Mouse (Mus musculus): Measurements from ENCODE around the gene Acap1. TPM values are rescaled to one million over a fixed set of nuclear protein-coding genes. Genes with fewer than 3 reads are reported as not detected.

Gene Acap1
- polyA plus RNA-seq, 1 experiment from 2014 or later, result 0.17 TPM

- H3K27ac ChIP-seq (replicated peaks; ENCODE audit: low read depth, low read length), result peak overlapping the region; percentile 97
- H3K4me2 ChIP-seq (ENCODE audit: low read length), result peak overlapping the region; percentile 91
- peak overlapping the region; percentile 88 for H3K4me3 ChIP-seq (replicated peaks; ENCODE audit: low read depth, low read length)
- no peaks in the 10 kb centered on the region for H3K9me3 ChIP-seq (ENCODE audit: control insufficient read depth, low read length)
- WGBS, result under 1% methylated on average over 39 of the region's 39 CpGs
- no peak for DNase-seq
- peaks cover 25% of the 10 kb centered on the region for H3K4me1 ChIP-seq (ENCODE audit: control insufficient read depth, insufficient read depth, low read length)
- H3K36me3 ChIP-seq (ENCODE audit: control insufficient read depth, insufficient read depth, low read length), result peaks cover 36% of the 10 kb centered on the region
- no peaks in the 10 kb centered on the region for H3K27me3 ChIP-seq (ENCODE audit: control insufficient read depth, insufficient read depth, low read length)
- H3K9ac ChIP-seq (replicated peaks; ENCODE audit: low read length), result peak overlapping the region; percentile 87
- ATAC-seq (ENCODE audit: low FRiP score, low TSS enrichment), result peak; percentile 12; the same call in 1 of the 2 replicates
These were observed 6.7 kb upstream of the Acap1 start for GRCm38 (mm10) chr11:69901993-69902392.

- Histone ChIP-seq H3K27ac (replicated peaks; ENCODE audit: low read depth, low read length) (peak overlapping the region; percentile 97), H3K36me3 (ENCODE audit: control insufficient read depth, insufficient read depth, low read length) (peaks cover 31% of the 10 kb centered on the region), H3K4me1 (ENCODE audit: control insufficient read depth, insufficient read depth, low read length) (peaks cover 25% of the 10 kb centered on the region), H3K4me3 (replicated peaks; ENCODE audit: low read depth, low read length) (peak overlapping the region; percentile 88), H3K9ac (replicated peaks; ENCODE audit: low read length) (peak overlapping the region; percentile 87), H3K27me3 (ENCODE audit: control insufficient read depth, insufficient read depth, low read length) (no peaks in the 10 kb centered on the region), H3K9me3 (ENCODE audit: control insufficient read depth, low read length) (no peaks in the 10 kb centered on the region), H3K4me2 (ENCODE audit: low read length) (peak overlapping the region; percentile 91)
- ATAC-seq (ENCODE audit: low FRiP score, low TSS enrichment), result peak; percentile 76
- under 1% methylated on average over 42 of the region's 42 CpGs for WGBS
- peak; percentile 98 for DNase-seq
These were observed 6.1 kb upstream of the Acap1 start for GRCm38 (mm10) chr11:69901406-69901846.

- H3K4me2 ChIP-seq (ENCODE audit: low read length), result peak within 1 kb of the TSS; percentile 91
- peak within 1 kb of the TSS; percentile 87 for H3K9ac ChIP-seq (replicated peaks; ENCODE audit: low read length)
- H3K4me3 ChIP-seq (replicated peaks; ENCODE audit: low read depth, low read length), result peak within 1 kb of the TSS; percentile 88
- DNase-seq (peak; percentile 95), ATAC-seq (ENCODE audit: low FRiP score, low TSS enrichment) (peak; percentile 93)
- peaks cover 24% of the 10 kb centered on the region for H3K36me3 ChIP-seq (ENCODE audit: control insufficient read depth, insufficient read depth, low read length)
- no peaks in the 10 kb centered on the region for H3K9me3 ChIP-seq (ENCODE audit: control insufficient read depth, low read length)
- H3K4me1 ChIP-seq (ENCODE audit: control insufficient read depth, insufficient read depth, low read length), result peaks cover 25% of the 10 kb centered on the region
- no peaks in the 10 kb centered on the region for H3K27me3 ChIP-seq (ENCODE audit: control insufficient read depth, insufficient read depth, low read length)
- WGBS, result under 1% methylated on average over 38 of the region's 38 CpGs
- H3K27ac ChIP-seq (replicated peaks; ENCODE audit: low read depth, low read length), result peak within 1 kb of the TSS; percentile 97
These were observed 5.4 kb upstream of the Acap1 start, which contains the start of the genes 2810408A11Rik and Neurl4 for GRCm38 (mm10) chr11:69900471-69901405. TSS of gene 2810408A11Rik (minus strand) at chr11:69900987. TSS of gene Neurl4 (plus strand) at chr11:69901072.

GRCm38 (mm10) chr11:69899870-69900269 lies 4.5 kb upstream of the Acap1 start:
- Histone ChIP-seq H3K9ac (replicated peaks; ENCODE audit: low read length) (peak overlapping the region; percentile 87), H3K4me1 (ENCODE audit: control insufficient read depth, insufficient read depth, low read length) (peaks cover 25% of the 10 kb centered on the region), H3K4me2 (ENCODE audit: low read length) (peak overlapping the region; percentile 91), H3K9me3 (ENCODE audit: control insufficient read depth, low read length) (no peaks in the 10 kb centered on the region), H3K27me3 (ENCODE audit: control insufficient read depth, insufficient read depth, low read length) (no peaks in the 10 kb centered on the region), H3K4me3 (replicated peaks; ENCODE audit: low read depth, low read length) (peak overlapping the region; percentile 88), H3K36me3 (ENCODE audit: control insufficient read depth, insufficient read depth, low read length) (peaks cover 17% of the 10 kb centered on the region), H3K27ac (replicated peaks; ENCODE audit: low read depth, low read length) (0 out of 2 replicates have a peak overlapping the region, but pooled peaks have one; percentile 9)
- no peak for ATAC-seq (ENCODE audit: low FRiP score, low TSS enrichment)
- DNase-seq, result peak; percentile 49
- 24% methylated on average over 4 of the region's 4 CpGs for WGBS

- no peak overlapping the region for H3K4me2 ChIP-seq (ENCODE audit: low read length)
- no peak overlapping the region for H3K27ac ChIP-seq (replicated peaks; ENCODE audit: low read depth, low read length)
- DNase-seq (no peak), ATAC-seq (ENCODE audit: low FRiP score, low TSS enrichment) (no peak)
- H3K4me3 ChIP-seq (replicated peaks; ENCODE audit: low read depth, low read length), result no peak overlapping the region
- H3K9me3 ChIP-seq (ENCODE audit: control insufficient read depth, low read length), result no peaks in the 10 kb centered on the region
- no peaks in the 10 kb centered on the region for H3K27me3 ChIP-seq (ENCODE audit: control insufficient read depth, insufficient read depth, low read length)
- WGBS, result 84% methylated on average over 5 of the region's 5 CpGs
- peaks cover 12% of the 10 kb centered on the region for H3K4me1 ChIP-seq (ENCODE audit: control insufficient read depth, insufficient read depth, low read length)
- no peak overlapping the region for H3K9ac ChIP-seq (replicated peaks; ENCODE audit: low read length)
- no peaks in the 10 kb centered on the region for H3K36me3 ChIP-seq (ENCODE audit: control insufficient read depth, insufficient read depth, low read length)
These were observed 668 bp downstream of the Acap1 start for GRCm38 (mm10) chr11:69894671-69895070.

- no peak overlapping the region for H3K9ac ChIP-seq (replicated peaks; ENCODE audit: low read length)
- H3K27me3 ChIP-seq (ENCODE audit: control insufficient read depth, insufficient read depth, low read length), result no peaks in the 10 kb centered on the region
- WGBS, result 82% methylated on average over 4 of the region's 4 CpGs
- H3K9me3 ChIP-seq (ENCODE audit: control insufficient read depth, low read length), result no peaks in the 10 kb centered on the region
- peak; percentile 20 for DNase-seq
- ATAC-seq (ENCODE audit: low FRiP score, low TSS enrichment), result no peak
- no peak overlapping the region for H3K4me2 ChIP-seq (ENCODE audit: low read length)
- no peak overlapping the region for H3K4me3 ChIP-seq (replicated peaks; ENCODE audit: low read depth, low read length)
- H3K27ac ChIP-seq (replicated peaks; ENCODE audit: low read depth, low read length), result no peak overlapping the region
- H3K4me1 ChIP-seq (ENCODE audit: control insufficient read depth, insufficient read depth, low read length), result no peaks in the 10 kb centered on the region
- no peaks in the 10 kb centered on the region for H3K36me3 ChIP-seq (ENCODE audit: control insufficient read depth, insufficient read depth, low read length)
These were observed 3.9 kb downstream of the Acap1 start for GRCm38 (mm10) chr11:69891482-69891881.

- WGBS, result 82% methylated on average over 8 of the region's 8 CpGs
- ATAC-seq (ENCODE audit: low FRiP score, low TSS enrichment), result no peak
- no peak overlapping the region for H3K4me2 ChIP-seq (ENCODE audit: low read length)
- H3K27ac ChIP-seq (replicated peaks; ENCODE audit: low read depth, low read length), result no peak overlapping the region
- H3K4me1 ChIP-seq (ENCODE audit: control insufficient read depth, insufficient read depth, low read length), result no peaks in the 10 kb centered on the region
- H3K4me3 ChIP-seq (replicated peaks; ENCODE audit: low read depth, low read length), result no peak overlapping the region
- 0 out of 2 replicates have a peak, but pooled peaks cover 6% of the 10 kb centered on the region for H3K27me3 ChIP-seq (ENCODE audit: control insufficient read depth, insufficient read depth, low read length)
- no peak for DNase-seq
- no peak overlapping the region for H3K9ac ChIP-seq (replicated peaks; ENCODE audit: low read length)
- no peaks in the 10 kb centered on the region for H3K36me3 ChIP-seq (ENCODE audit: control insufficient read depth, insufficient read depth, low read length)
- H3K9me3 ChIP-seq (ENCODE audit: control insufficient read depth, low read length), result no peaks in the 10 kb centered on the region
These were observed 8.3 kb downstream of the Acap1 start for GRCm38 (mm10) chr11:69886907-69887635.

GRCm38 (mm10) chr11:69884663-69885062 lies 10.7 kb downstream of the Acap1 start:
- H3K4me1 ChIP-seq (ENCODE audit: control insufficient read depth, insufficient read depth, low read length), result peaks cover 14% of the 10 kb centered on the region

More at GRCm38 (mm10) chr11:69884663-69885062, 10.7 kb downstream of the Acap1 start:
- 85% methylated on average over 8 of the region's 8 CpGs for whole genome bisulfite sequencing
- H3K9me3 ChIP-seq (ENCODE audit: control insufficient read depth, low read length), result no peaks in the 10 kb centered on the region
- H3K36me3 ChIP-seq (ENCODE audit: control insufficient read depth, insufficient read depth, low read length), result no peaks in the 10 kb centered on the region
- ATAC-seq (ENCODE audit: low FRiP score, low TSS enrichment), result no peak
- H3K4me2 ChIP-seq (ENCODE audit: low read length), result no peak overlapping the region
- H3K27ac ChIP-seq (replicated peaks; ENCODE audit: low read depth, low read length), result no peak overlapping the region
- DNase-seq, result no peak
- H3K9ac ChIP-seq (replicated peaks; ENCODE audit: low read length), result no peak overlapping the region
- H3K4me3 ChIP-seq (replicated peaks; ENCODE audit: low read depth, low read length), result no peak overlapping the region
- H3K27me3 ChIP-seq (ENCODE audit: control insufficient read depth, insufficient read depth, low read length), result peaks cover 17% of the 10 kb centered on the region; the same call in 1 of the 2 replicates
